Mouse (Mus musculus) embryonic fibroblast, embryonic 13.5 days (primary cell): ENCODE data around the gene Nkx6-1. TPM values are rescaled to one million over a fixed set of nuclear protein-coding genes. Genes with fewer than 3 reads are reported as not detected.

Source experiments
- H3K27ac ChIP-seq: 2 replicates; pipeline ENCODE4 v1.5.1; 2012; ENCODE audit warnings: low read length, control low read depth, inconsistent platforms; ENCODE audit not compliant: insufficient read depth
- H3K4me1 ChIP-seq: 2 replicates; pipeline ENCODE4 v1.6.1; 2011; ENCODE audit warnings: low read length; ENCODE audit not compliant: control insufficient read depth, insufficient read depth
- H3K4me3 ChIP-seq: 2 replicates; pipeline ENCODE4 v1.5.1; 2011; ENCODE audit warnings: mild to moderate bottlenecking, control low read depth, low read length; ENCODE audit not compliant: insufficient read depth
- CTCF ChIP-seq: IDR thresholded peaks from 2 replicates; pipeline ENCODE4 v1.5.1; 2011; ENCODE audit warnings: mild to moderate bottlenecking, control low read depth, low read length, moderate library complexity, borderline replicate concordance; ENCODE audit not compliant: insufficient read depth
- POLR2A ChIP-seq: IDR thresholded peaks from 2 replicates; pipeline ENCODE4 v1.6.1; 2011; ENCODE audit warnings: low read depth, mild to moderate bottlenecking, control low read depth, low read length, moderate library complexity
- polyA plus RNA-seq: library from polyadenylated mRNA; stranded (reverse); fragments of >200 nt; gene quantifications from 2 replicates; pipeline ENCODE4 v1.2.4, GENCODE M21; 2011; ENCODE audit warnings: low read depth; ENCODE audit not compliant: missing spikeins, insufficient read length

Gene Nkx6-1
- polyA plus RNA-seq, 1 experiment: 1.1 TPM

GRCm38 (mm10) chr5:101638101-101638500 lies 26.7 kb downstream of the Nkx6-1 start:
- no peaks in the 10 kb centered on the region for H3K4me1 ChIP-seq
- TF ChIP-seq POLR2A: no peak
- TF ChIP-seq CTCF: no peak
- H3K27ac ChIP-seq: no peak overlapping the region
- H3K4me3 ChIP-seq: no peak overlapping the region

Other genes with a start within 250 kb of the Nkx6-1 start
- gene Cds1, start 100.1 kb upstream of the Nkx6-1 start, polyA plus RNA-seq: 1.4 and 3.1 TPM in 2 replicates